Mouse (Mus musculus) megakaryocyte-erythroid progenitor cell, adult 5 weeks (primary cell): ENCODE data around the gene Zfp160. TPM values are rescaled to one million over a fixed set of nuclear protein-coding genes. Genes with fewer than 3 reads are reported as not detected.

Source experiments
- polyA plus RNA-seq: library from polyadenylated mRNA; stranded (reverse); fragments of >175 nt; gene quantifications from 2 replicates; pipeline ENCODE4 v1.2.3, GENCODE M21; 2012

Zfp160 gene
- polyA plus RNA-seq = 0.43 and 0.58 TPM in 2 replicates

DNA sequence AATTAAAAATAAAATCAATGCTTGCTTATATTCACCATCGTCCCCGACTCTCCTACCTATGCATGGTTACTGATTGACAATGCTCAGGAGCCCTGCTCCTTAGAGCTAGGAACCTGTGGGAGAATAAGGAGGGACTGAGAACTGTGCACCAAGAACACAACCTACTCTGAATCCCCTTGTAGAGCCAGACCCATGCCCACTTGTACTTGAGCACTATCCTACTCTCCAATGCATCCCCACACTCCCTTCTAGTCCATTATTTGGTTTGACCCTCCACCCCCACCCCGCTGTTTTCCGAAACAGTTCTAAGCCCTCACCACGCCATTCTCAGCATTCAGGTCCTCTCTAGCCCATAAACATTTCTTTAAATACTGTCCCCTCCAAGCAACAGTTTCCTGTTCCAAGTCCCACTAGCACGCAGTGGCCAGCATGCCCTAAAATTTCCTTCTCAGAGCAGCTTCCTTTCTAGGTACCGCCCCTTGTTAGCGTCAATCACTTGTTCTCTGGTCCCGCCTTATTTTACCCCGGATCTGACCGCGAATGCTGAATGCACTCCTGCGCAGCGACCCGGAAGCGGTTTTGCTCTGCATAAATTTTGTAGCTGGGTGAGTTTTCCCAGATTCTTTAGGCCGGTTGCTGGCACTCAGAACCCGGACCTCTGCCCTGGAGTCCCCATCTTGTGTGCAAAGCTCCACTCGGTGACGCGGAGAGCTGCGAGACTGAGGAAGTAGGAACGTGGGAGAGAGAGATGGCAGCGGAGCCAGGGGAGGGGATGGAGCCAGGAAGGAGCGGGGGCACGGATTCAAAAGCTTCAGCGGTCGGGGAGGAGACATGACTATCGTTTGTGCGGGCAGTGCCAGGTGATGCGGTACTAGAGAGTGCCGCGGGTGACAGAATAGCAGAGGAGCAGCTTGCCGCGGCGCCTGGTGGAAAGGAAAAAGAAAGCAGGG, at the start of gene Zfp160:
Gene Zfp160 (plus strand): TSS at position 522 of the 950 bp plus-strand sequence.

DNA sequence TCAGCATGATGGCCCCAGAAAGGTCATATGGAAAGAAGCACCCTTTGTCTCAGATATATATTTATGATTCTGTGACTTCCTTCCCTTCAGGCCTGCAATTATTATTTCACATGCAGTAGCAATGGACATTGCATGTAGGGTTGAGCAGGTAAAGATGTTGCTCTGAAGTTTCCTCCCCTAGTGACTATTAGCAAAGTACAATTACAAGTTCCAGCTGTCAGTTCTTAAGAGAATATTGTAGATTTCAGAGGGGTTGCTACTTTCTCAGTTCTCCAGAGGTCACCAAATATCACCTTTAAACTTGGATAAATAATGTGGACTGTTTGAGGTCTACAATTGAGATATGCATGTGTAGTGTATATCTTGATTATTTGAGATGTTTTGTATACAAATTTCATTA, 12.3 kb upstream of the Zfp160 start, which contains the start of gene Vmn1r233:
Gene Vmn1r233 (minus strand): TSS at position 101 of the 400 bp plus-strand sequence.

Other genes starting within 250 kb of the Zfp160 start
- gene Vmn1r228, start 222.7 kb upstream of the Zfp160 start, polyA plus RNA-seq = not detected in 2 replicates
- not detected in 2 replicates for gene Vmn1r229, start 197.3 kb upstream of the Zfp160 start, polyA plus RNA-seq
- gene Vmn1r230, start 168.5 kb upstream of the Zfp160 start, polyA plus RNA-seq = 0.01 TPM in 1 of 2 replicates, not detected in the other
- gene Vmn1r231, start 103.8 kb upstream of the Zfp160 start, polyA plus RNA-seq = not detected in 2 replicates
- gene Vmn1r232, start 89.2 kb upstream of the Zfp160 start, polyA plus RNA-seq = not detected in 2 replicates
- gene Ppp2r1a, start 63.6 kb upstream of the Zfp160 start, polyA plus RNA-seq = 201 and 215 TPM in 2 replicates
- not detected in 2 replicates for gene Vmn1r233, start 12.4 kb upstream of the Zfp160 start, polyA plus RNA-seq
- gene Vmn1r234, start 217.2 kb downstream of the Zfp160 start, polyA plus RNA-seq = not detected in 2 replicates
- gene Vmn1r235, start 247.5 kb downstream of the Zfp160 start, polyA plus RNA-seq = not detected in 2 replicates